Mouse (Mus musculus) frontal cortex, postnatal 36 days (tissue): ENCODE data around the gene Tmem201.

ENCODE experiments used
- DNase-seq, 2 experiments: peaks; one replicate each; pipeline ENCODE4 v3.0.0; 2022; ENCODE audit warnings: low spot score in 2 of 2

The Tmem201 gene

DNA sequence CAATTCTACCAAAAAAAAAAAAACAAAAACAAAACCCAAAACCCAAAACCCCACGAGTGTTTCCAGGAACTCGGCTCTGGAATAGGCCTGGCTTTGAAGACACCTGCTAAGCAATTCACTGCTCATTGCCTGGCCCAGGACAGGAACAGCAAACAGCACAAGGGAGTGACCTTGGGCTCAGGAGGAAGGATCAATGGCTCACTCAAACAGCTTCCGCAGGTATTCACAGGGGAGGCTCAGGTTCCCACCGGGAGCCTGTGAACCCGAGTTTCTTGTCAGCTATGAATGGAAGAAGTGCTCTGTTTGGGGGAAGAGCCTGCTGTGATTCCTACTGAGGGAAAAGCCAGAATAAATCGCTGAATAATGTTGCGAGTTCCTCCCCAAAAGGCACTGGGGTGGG is 54.0 kb downstream of the Tmem201 start:
- DNase-seq = no peak

DNA sequence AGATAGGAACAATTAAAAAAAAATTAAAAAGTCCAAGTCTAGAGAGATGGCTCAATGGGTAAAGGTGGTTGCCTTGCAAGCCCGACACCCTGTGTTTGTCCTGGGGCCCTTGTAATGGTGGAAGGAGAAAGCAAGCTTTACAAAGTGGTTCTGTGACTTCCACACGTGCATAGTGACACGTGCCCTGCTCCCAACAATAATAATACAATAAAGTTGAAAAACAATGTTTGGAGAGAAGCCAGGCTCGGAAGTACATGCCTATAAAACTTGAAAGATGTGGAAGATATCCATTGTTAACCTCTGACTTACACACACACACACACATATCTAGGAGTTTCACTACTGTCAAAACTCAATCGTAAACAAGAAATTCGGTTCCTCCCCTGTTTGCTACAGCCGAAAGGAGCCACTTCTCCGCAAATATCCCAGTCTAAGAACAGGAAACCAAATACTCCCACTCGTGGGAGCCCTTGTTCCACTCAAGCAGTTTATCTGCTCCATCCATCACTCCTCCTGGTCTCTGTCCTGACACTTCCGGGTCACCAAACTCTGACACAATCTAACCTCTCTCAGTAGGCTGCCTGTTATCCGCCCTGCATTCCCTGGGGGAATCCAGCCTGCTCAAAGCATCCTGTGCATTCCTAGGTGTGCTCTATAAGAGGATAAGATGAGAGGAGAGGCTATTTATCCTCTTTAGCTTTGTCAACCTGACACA is 58.6 kb downstream of the Tmem201 start:
- DNase-seq = no peak

DNA sequence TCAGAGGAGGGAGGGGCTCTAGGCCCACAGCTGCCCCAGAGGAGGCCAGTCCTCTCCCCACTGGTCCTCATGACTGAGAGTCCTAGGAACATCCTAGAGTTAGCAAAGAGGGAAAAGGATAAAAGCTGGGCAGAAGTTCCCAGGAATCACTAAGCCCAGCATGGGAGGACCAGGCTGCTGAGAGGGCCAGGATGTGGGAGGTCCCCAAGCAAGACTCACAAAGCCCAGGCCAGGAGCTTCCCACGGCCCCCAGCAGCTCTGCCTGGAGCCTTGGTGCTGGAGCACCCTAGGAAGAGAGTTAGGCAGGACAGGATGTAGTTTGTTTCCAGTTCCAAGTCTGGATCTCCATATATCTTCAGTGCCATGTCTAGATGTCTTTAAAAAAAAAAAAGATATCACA is 59.8 kb downstream of the Tmem201 start:
- DNase-seq = no peak

DNA sequence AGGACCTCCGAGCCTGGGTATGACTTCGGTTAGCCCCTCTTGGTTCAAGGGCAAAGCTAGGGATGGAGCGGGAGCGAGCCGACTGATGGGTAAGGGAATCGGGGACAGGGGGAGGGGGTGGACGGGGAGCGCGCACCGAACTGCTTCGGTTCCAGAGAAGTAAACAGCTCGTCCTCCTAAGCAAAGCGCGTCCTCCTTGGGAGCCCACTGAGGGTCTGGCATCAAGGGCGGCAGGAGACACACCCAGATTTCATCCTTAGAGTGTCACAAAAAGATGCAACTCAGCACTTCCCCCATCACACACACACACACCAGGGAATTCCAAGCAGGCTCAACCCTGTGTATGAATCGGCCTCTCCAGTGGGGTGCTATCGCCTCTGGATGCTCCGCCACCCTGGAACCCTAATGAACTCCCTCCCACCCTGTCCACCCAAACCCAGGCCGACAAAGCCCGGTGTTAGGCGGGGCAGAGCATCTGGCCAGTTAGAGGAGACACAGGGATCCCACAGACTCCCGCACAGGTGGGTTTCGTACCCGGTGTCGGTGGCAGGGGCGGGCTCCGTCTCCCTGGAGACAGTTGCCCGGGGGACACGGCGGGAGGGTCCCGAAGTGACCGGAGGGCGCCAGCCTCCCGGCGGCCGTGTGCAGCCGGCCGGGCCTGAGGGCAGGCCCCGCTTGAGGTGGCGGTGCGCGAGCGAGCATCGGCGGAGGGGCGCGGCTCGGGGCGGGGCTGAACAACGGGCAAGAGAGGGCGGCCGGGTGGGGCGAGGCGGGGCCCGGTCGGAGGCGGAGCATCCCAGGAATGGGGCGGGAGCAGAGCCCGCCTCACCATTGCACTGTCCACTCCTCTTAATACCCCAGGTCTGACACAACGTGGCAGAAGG is 62.2 kb downstream of the Tmem201 start:
- peak; percentile 70 for DNase-seq

DNA sequence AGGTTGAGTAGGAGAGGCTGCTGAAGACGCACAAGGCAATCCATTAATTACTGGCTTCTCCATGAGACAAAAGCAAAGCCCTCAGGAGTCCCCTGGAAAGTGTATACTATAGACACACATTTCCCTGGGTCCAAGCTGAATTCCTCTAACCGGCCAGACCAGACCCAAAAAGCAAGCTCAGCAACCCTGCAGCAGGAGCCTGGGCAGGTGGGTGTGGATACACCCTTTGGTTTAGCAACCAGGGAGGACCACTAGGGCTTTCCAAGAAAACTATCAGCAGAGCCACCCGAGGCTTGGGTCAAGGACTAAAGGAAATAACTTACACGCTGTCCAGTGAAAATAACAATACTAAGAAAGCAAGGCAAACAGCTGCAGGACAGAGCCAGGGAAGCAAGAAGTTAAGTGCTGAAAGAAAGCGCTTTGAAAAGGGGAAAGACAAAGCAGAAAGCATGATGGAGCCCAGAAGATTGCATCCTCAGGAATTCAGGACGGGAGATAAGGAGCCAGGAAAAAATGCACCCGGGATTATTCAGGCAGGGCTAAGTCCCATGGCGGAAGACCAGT is 62.9 kb downstream of the Tmem201 start:
- no peak for DNase-seq

DNA sequence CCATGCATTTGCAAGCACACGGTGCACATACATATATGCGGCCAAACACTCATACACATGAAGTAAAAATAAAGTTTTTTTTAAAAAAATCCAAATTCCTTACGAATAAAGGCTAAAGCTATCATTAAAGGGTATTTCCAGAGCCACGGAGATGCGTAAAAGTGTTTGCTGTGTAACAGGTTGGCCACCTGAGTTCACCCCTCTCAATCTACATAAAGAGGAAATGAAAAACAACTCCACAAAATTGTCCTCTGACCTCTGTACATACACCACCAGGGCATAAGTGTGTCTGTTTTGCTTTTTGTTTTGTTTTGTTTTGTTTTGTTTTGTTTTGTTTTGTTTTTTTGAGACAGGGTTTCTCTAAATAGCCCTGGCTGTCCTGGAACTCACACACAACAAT is 65.1 kb downstream of the Tmem201 start:
- DNase-seq = no peak

DNA sequence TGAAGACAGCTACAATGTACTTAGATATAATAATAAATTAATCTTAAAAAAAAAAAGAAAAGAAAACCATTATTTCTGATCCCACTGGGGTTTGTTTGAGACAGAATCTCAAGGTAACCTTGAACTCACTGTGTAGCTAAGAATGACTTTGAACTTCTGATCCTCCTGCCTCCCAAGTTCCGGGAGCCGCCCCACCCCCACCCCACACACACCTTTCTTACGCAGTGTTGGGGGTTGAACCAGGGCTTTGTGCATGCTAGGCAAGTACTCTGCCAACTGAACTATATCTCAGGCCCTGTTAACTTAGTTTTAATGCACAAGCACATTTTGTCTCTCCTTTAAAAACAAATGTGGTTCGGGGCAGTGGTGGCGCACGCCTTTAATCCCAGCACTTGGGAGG is 66.7 kb downstream of the Tmem201 start:
- DNase-seq = no peak

DNA sequence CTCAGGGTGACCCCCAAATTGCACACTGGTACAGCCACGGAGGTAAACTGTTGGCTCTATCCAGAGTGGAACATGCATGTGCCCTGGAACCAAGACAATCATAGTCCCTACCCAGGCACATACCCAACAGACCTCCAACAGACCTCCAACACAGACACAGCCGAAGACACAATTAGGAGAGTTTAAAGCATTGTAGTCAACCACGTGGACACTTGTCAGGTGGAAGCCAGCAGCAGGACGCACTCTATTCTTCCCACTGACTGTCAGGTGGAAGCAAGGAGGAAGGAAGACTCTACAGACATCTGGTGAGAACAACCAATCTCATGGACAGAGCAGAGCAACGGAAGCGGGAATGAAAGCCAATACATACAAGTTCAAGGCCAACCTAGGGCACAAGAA is 72.2 kb downstream of the Tmem201 start:
- no peak for DNase-seq
